Mouse (Mus musculus) MEL (cell line): ENCODE measurements around the gene Nxf3. TPM values are rescaled to one million over a fixed set of nuclear protein-coding genes. Genes with fewer than 3 reads are reported as not detected.

ENCODE experiments used
- DNase-seq: peaks from one replicate; pipeline ENCODE4 v3.0.0; 2011; ENCODE audit warnings: low read depth, low spot score
- H3K27ac ChIP-seq: 2 replicates; pipeline ENCODE4 v1.5.1; 2012; ENCODE audit warnings: low read depth, mild to moderate bottlenecking, control low read depth, low read length, moderate library complexity; ENCODE audit not compliant: control insufficient read depth
- H3K27me3 ChIP-seq, 2 experiments: fragments of 150-350 bp in 1 of 2; sonication (generic) in 1 of 2; 2 replicates each; pipeline ENCODE4 v1.6.1; 2012; ENCODE audit warnings: low read length in 2 of 2, mild to moderate bottlenecking in 2 of 2, improper control_type of control experiment in 1 of 2, moderate library complexity in 1 of 2; ENCODE audit not compliant: insufficient read depth in 2 of 2, control insufficient read depth in 1 of 2
- H3K36me3 ChIP-seq, 2 experiments: 2 replicates each; pipeline ENCODE4 v1.6.1; 2012 to 2014; ENCODE audit warnings: low read length in 2 of 2, improper control_type of control experiment in 1 of 2, inconsistent platforms in 1 of 2, mild to moderate bottlenecking in 1 of 2; ENCODE audit not compliant: insufficient read depth in 2 of 2, control insufficient read depth in 1 of 2
- H3K4me1 ChIP-seq, 2 experiments: fragments of 150-350 bp in 1 of 2; sonication (generic) in 1 of 2; 2 replicates each; pipeline ENCODE4 v1.6.1; 2012; ENCODE audit warnings: low read length in 2 of 2, improper control_type of control experiment in 1 of 2, mild to moderate bottlenecking in 1 of 2; ENCODE audit not compliant: insufficient read depth in 2 of 2, control insufficient read depth in 1 of 2
- H3K4me3 ChIP-seq, 2 experiments: fragments of 150-350 bp in 1 of 2; sonication (generic) in 1 of 2; 2 replicates each; pipeline ENCODE4 v1.5.1; 2012; ENCODE audit warnings: low read depth in 2 of 2, low read length in 2 of 2, mild to moderate bottlenecking in 2 of 2, moderate library complexity in 2 of 2, control low read depth in 1 of 2, improper control_type of control experiment in 1 of 2; ENCODE audit not compliant: control insufficient read depth in 1 of 2, insufficient read depth in 1 of 2
- H3K79me2 ChIP-seq: 2 replicates; pipeline ENCODE4 v1.6.1; 2012; ENCODE audit warnings: mild to moderate bottlenecking, low read length, moderate library complexity; ENCODE audit not compliant: control insufficient read depth, poor library complexity, insufficient read depth
- H3K9ac ChIP-seq: 2 replicates; pipeline ENCODE4 v1.6.1; 2012; ENCODE audit warnings: low read depth, mild to moderate bottlenecking, control low read depth, low read length, moderate library complexity; ENCODE audit not compliant: control insufficient read depth, poor library complexity, severe bottlenecking
- H3K9me3 ChIP-seq: fragments of 150-350 bp; sonication (generic); replicated peaks from 2 replicates; pipeline ENCODE4 v1.6.1; 2012; ENCODE audit warnings: mild to moderate bottlenecking, low read length, improper control_type of control experiment, moderate library complexity; ENCODE audit not compliant: insufficient read depth
- CTCF ChIP-seq, 3 experiments: IDR thresholded peaks in 2 of 3; conservative IDR thresholded peaks in 1 of 3; 2 replicates each; pipeline ENCODE4 v1.5.1; 2011 to 2012; ENCODE audit warnings: low read length in 3 of 3, low read depth in 2 of 3, mild to moderate bottlenecking in 2 of 3, improper control_type of control experiment in 1 of 3, inconsistent platforms in 1 of 3, mixed read lengths in 1 of 3, moderate library complexity in 1 of 3; ENCODE audit not compliant: control insufficient read depth in 1 of 3, insufficient read depth in 1 of 3, poor library complexity in 1 of 3, severe bottlenecking in 1 of 3
- EP300 ChIP-seq, 2 experiments: IDR thresholded peaks; 2 replicates each; pipeline ENCODE4 v1.6.1; 2011; ENCODE audit warnings: improper control_type of control experiment in 2 of 2, low read length in 2 of 2, low read depth in 1 of 2, mild to moderate bottlenecking in 1 of 2
- ETS1 ChIP-seq: IDR thresholded peaks from 2 replicates; pipeline ENCODE4 v1.6.1; 2012; ENCODE audit warnings: low read depth, mild to moderate bottlenecking, inconsistent platforms, low read length, improper control_type of control experiment, moderate library complexity
- MAFK ChIP-seq: IDR thresholded peaks from 2 replicates; pipeline ENCODE4 v1.6.1; 2011; ENCODE audit warnings: low read depth, mild to moderate bottlenecking, low read length, improper control_type of control experiment, borderline replicate concordance
- MXI1 ChIP-seq: IDR thresholded peaks from 2 replicates; pipeline ENCODE4 v1.6.1; 2011; ENCODE audit warnings: mild to moderate bottlenecking, low read depth, low read length, improper control_type of control experiment
- MYC ChIP-seq: IDR thresholded peaks from 2 replicates; pipeline ENCODE4 v1.6.1; 2011; ENCODE audit warnings: low read depth, mild to moderate bottlenecking, low read length, improper control_type of control experiment, moderate library complexity
- NELFE ChIP-seq: IDR thresholded peaks from 2 replicates; pipeline ENCODE4 v1.6.1; 2011; ENCODE audit warnings: low read depth, low read length, improper control_type of control experiment
- POLR2AphosphoS5 ChIP-seq: IDR thresholded peaks from 2 replicates; pipeline ENCODE4 v1.6.1; 2012; ENCODE audit warnings: low read depth, borderline replicate concordance, mild to moderate bottlenecking, inconsistent platforms, low read length, moderate library complexity, mixed read lengths
- RAD21 ChIP-seq: IDR thresholded peaks from 2 replicates; pipeline ENCODE4 v1.6.1; 2011; ENCODE audit warnings: mild to moderate bottlenecking, low read depth, low read length, improper control_type of control experiment
- SMC3 ChIP-seq: IDR thresholded peaks from 2 replicates; pipeline ENCODE4 v1.6.1; 2011; ENCODE audit warnings: low read depth, low read length, improper control_type of control experiment
- UBTF ChIP-seq: IDR thresholded peaks from 2 replicates; pipeline ENCODE4 v1.6.1; 2012; ENCODE audit warnings: low read depth, mild to moderate bottlenecking, inconsistent platforms, low read length, improper control_type of control experiment, moderate library complexity, borderline replicate concordance; ENCODE audit not compliant: insufficient read depth
- USF1 ChIP-seq: IDR thresholded peaks from 2 replicates; pipeline ENCODE4 v1.6.1; 2014; ENCODE audit warnings: low read depth, mild to moderate bottlenecking, inconsistent platforms, low read length, improper control_type of control experiment, moderate library complexity
- ZC3H11A ChIP-seq: IDR thresholded peaks from 2 replicates; pipeline ENCODE4 v1.6.1; 2012; ENCODE audit warnings: low read depth, mild to moderate bottlenecking, inconsistent platforms, low read length, improper control_type of control experiment
- ZKSCAN1 ChIP-seq: IDR thresholded peaks from 2 replicates; pipeline ENCODE4 v1.6.1; 2012; ENCODE audit warnings: low read depth, mild to moderate bottlenecking, inconsistent platforms, low read length, improper control_type of control experiment, moderate library complexity
- polyA plus RNA-seq, 2 experiments: library from polyadenylated mRNA; stranded (reverse) in 1 of 2; unstranded in 1 of 2; fragments of >175 nt in 1 of 2; fragments of >200 nt in 1 of 2; gene quantifications; 2 replicates each; pipeline versions ENCODE4 v1.2.1 to v1.2.4; 2012; ENCODE audit warnings: low replicate concordance in 2 of 2, low read depth in 1 of 2; ENCODE audit not compliant: insufficient read length in 2 of 2, insufficient read depth in 1 of 2, missing spikeins in 1 of 2
- total RNA-seq: library from RNA; depleted of rRNA; stranded (reverse); fragments of 300-350 nt; gene quantifications from 2 replicates; pipeline ENCODE4 v1.2.3, GENCODE M21; 2012; rRNA removed

Gene Nxf3
- not detected in 2 replicates for total RNA-seq
- under 1 TPM in 1 of 2 experiments, not detected in 1; 0.08 TPM for polyA plus RNA-seq

DNA sequence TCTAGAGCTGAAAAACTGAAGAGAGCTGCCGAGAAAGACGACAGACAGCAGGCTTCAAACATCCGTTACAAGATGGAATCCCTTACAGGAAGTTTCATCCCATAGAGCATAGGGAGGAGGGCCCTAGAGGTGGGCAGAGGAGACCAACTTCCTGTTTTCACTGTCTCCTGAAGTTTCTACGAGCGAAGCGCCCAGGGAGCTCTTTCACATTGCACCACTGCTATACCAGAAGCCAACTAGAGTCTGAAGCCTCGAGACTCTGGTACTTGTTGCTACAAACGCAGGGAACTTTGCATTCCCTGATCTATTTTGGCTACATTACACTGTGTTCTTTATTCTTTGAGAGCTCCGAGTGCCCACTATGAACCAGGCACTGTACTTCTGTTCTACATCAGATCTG, at the start of gene Nxf3:
Gene Nxf3, minus strand, starts transcription at position 101 of the 400 bp plus-strand sequence.
- H3K4me1 ChIP-seq: no peaks in the 10 kb centered on the region
- H3K36me3 ChIP-seq: no peaks in the 10 kb centered on the region
- TF ChIP-seq SMC3 (no peak), MAFK (no peak), EP300 (IDR thresholded peaks at IDR 0.05; ENCODE audit: low read depth in 1 of 2, low read length in 2 of 2) (no peak), ZKSCAN1 (no peak), MXI1 (no peak), NELFE (no peak)
- TF ChIP-seq, all 39 proteins: peak for 0
- H3K4me3 ChIP-seq: no peak within 1 kb of the TSS
- no peak within 1 kb of the TSS for H3K27ac ChIP-seq
- peaks cover 1 to 7% of the 10 kb centered on the region in 2 experiments for H3K27me3 ChIP-seq
- H3K9ac ChIP-seq: no peak within 1 kb of the TSS
- H3K9me3 ChIP-seq: no peaks in the 10 kb centered on the region
- no peak for DNase-seq
- H3K79me2 ChIP-seq: no peaks in the 10 kb centered on the region

GRCm38 (mm10) chrX:136127744-136128064, 42.6 kb upstream of the Nxf3 start:
- Histone ChIP-seq H3K9ac (no peak overlapping the region), H3K27me3 (no peaks in the 10 kb centered on the region; a peak in 2 of 4 replicates), H3K4me3 (peak overlapping the region in 1 of 2 experiments; percentile 62; a peak in 3 of 4 replicates), H3K27ac (no peak overlapping the region), H3K79me2 (no peaks in the 10 kb centered on the region), H3K4me1 (peaks cover 0 to 2% of the 10 kb centered on the region in 2 experiments; a peak in 2 of 4 replicates), H3K36me3 (no peaks in the 10 kb centered on the region), H3K9me3 (no peaks in the 10 kb centered on the region)
- TF ChIP-seq ZC3H11A: peak; percentile 35
- TF ChIP-seq EP300 (IDR thresholded peaks at IDR 0.05; ENCODE audit: low read depth in 1 of 2, low read length in 2 of 2): 0 out of 4 replicates have a peak, but pooled peaks of 1 of the 2 experiments have one; percentile 11
- no peak for TF ChIP-seq USF1
- TF ChIP-seq RAD21: peak; percentile 38
- TF ChIP-seq SMC3: peak; percentile 75
- peak; percentile 69 to 84 (median 83) for TF ChIP-seq CTCF (IDR thresholded peaks at IDR 0.05 in 2 of 3, conservative IDR thresholded peaks at IDR 0.05 in 1 of 3; ENCODE audit: control insufficient read depth in 1 of 3, insufficient read depth in 1 of 3, low read depth in 2 of 3, low read length in 3 of 3, poor library complexity in 1 of 3, severe bottlenecking in 1 of 3)
- no peak for TF ChIP-seq UBTF
- TF ChIP-seq ETS1: 0 out of 2 replicates have a peak, but pooled peaks have one; percentile 10
- peak; percentile 87 for DNase-seq

DNA sequence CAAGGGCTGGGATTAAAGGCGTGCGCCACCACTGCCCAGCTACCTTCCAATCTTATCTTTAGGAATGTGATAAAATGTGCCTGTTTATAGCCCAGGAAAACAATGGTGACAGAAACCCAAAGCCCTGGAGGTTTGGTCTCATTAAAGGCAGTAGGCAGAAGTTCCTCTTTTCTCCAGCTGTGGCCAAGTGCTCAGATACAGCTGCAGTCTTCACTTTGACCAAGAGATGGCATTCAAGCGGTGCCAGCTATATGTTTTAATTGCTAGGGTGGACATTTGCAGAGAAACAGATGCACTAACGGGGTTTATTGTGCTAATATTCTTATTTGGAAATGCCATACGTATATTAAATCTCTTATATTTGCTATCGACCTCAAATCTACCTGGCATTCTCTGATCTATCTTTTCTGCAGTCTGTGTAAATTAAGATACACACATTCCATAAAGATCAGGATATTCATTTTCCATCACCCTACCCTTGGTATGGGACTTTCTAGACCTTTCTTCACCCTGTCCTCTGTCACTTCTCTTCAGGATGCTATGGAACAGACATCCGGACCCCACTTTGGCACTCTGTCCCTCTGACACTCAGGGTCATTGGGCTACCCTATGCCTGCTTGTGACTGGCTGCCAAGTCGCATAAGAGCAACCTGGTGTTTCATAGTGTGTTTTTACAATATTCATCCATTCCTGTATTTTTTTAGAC, 42.1 kb upstream of the Nxf3 start:
- TF ChIP-seq ETS1 (0 out of 2 replicates have a peak, but pooled peaks have one; percentile 34), SMC3 (peak; percentile 55), ZKSCAN1 (no peak), POLR2AphosphoS5 (no peak), RAD21 (peak; percentile 46), CTCF (IDR thresholded peaks at IDR 0.05 in 2 of 3, conservative IDR thresholded peaks at IDR 0.05 in 1 of 3; ENCODE audit: control insufficient read depth in 1 of 3, insufficient read depth in 1 of 3, low read depth in 2 of 3, low read length in 3 of 3, poor library complexity in 1 of 3, severe bottlenecking in 1 of 3) (peak; percentile 35 to 72 (median 48); a peak in 5 of 6 replicates), ZC3H11A (peak; percentile 5; the same call in 1 of the 2 replicates), EP300 (IDR thresholded peaks at IDR 0.05; ENCODE audit: low read depth in 1 of 2, low read length in 2 of 2) (no peak), MYC (no peak)
- peak; percentile 89 for DNase-seq
- no peaks in the 10 kb centered on the region for H3K9me3 ChIP-seq
- no peaks in the 10 kb centered on the region; a peak in 2 of 4 replicates for H3K27me3 ChIP-seq
- no peak overlapping the region for H3K27ac ChIP-seq
- no peaks in the 10 kb centered on the region for H3K36me3 ChIP-seq
- peaks cover 0 to 2% of the 10 kb centered on the region in 2 experiments; a peak in 2 of 4 replicates for H3K4me1 ChIP-seq
- no peaks in the 10 kb centered on the region for H3K79me2 ChIP-seq
- H3K9ac ChIP-seq: no peak overlapping the region
- H3K4me3 ChIP-seq: peak overlapping the region; percentile 9 to 62; a peak in 3 of 4 replicates
